Mouse (Mus musculus): Measurements from ENCODE around the gene Magi1.

- TF ChIP-seq CTCF (IDR thresholded peaks at IDR 0.05; ENCODE audit: low read depth, low read length), result no peak
- no peak for TF ChIP-seq POLR2A (IDR thresholded peaks at IDR 0.05; ENCODE audit: extremely low read depth, insufficient read depth, low read length)
Measured at GRCm38 (mm10) chr6:94131999-94132398, 151.7 kb downstream of the Magi1 start.
